Mouse (Mus musculus) urinary bladder, postnatal 36 days (tissue): ENCODE measurements around the gene Snrnp70.
A peak's percentile ranks its signal among the peaks of the same experiment; 100 is the strongest.
"Not testable (repeated sequence)": the region's sequence is repeated elsewhere in the genome, so short reads cannot be mapped to it uniquely, and the experiment has no call there.

Source experiments
- DNase-seq, 2 experiments: peaks; one replicate each; pipeline ENCODE4 v3.0.0; 2022; ENCODE audit warnings: low spot score in 2 of 2, mixed read lengths in 1 of 2

Gene Snrnp70

GRCm38 (mm10) chr7:45368178-45368577 lies 27.4 kb downstream of the Snrnp70 start:
- no peak for DNase-seq

- DNase-seq = peak; percentile 96 to 98
Measured at GRCm38 (mm10) chr7:45367020-45367880, 28.3 kb downstream of the Snrnp70 start.

- DNase-seq = no peak
Measured at GRCm38 (mm10) chr7:45366652-45367019, 28.9 kb downstream of the Snrnp70 start, which contains the start of gene Ppfia3. TSS of gene Ppfia3 (minus strand) at chr7:45367019.

- DNase-seq = peak; percentile 20 to 50
Measured at GRCm38 (mm10) chr7:45365742-45366651, 29.5 kb downstream of the Snrnp70 start.

GRCm38 (mm10) chr7:45363983-45364382 lies 31.6 kb downstream of the Snrnp70 start:
- DNase-seq = no peak

GRCm38 (mm10) chr7:45362801-45363200 lies 32.7 kb downstream of the Snrnp70 start:
- DNase-seq = peak; percentile 53 to 73

GRCm38 (mm10) chr7:45361243-45361804 lies 34.2 kb downstream of the Snrnp70 start:
- DNase-seq = peak; percentile 73 to 75

- DNase-seq = no peak
Measured at GRCm38 (mm10) chr7:45360404-45361125, 35.0 kb downstream of the Snrnp70 start.

GRCm38 (mm10) chr7:45359081-45359480 lies 36.5 kb downstream of the Snrnp70 start:
- DNase-seq = not testable (repeated sequence)

- no peak for DNase-seq
Measured at GRCm38 (mm10) chr7:45356087-45356486, 39.5 kb downstream of the Snrnp70 start.

- DNase-seq = no peak
Measured at GRCm38 (mm10) chr7:45355318-45356020, 40.1 kb downstream of the Snrnp70 start.

GRCm38 (mm10) chr7:45353041-45353440 lies 42.5 kb downstream of the Snrnp70 start:
- DNase-seq = no peak

GRCm38 (mm10) chr7:45346905-45347304 lies 48.6 kb downstream of the Snrnp70 start:
- DNase-seq = no peak

GRCm38 (mm10) chr7:45343543-45343942 lies 52.0 kb downstream of the Snrnp70 start:
- no peak for DNase-seq

- no peak for DNase-seq
Measured at GRCm38 (mm10) chr7:45342081-45342480, 53.5 kb downstream of the Snrnp70 start.

- DNase-seq = peak; percentile 68 to 75
Measured at GRCm38 (mm10) chr7:45341303-45341702, 54.2 kb downstream of the Snrnp70 start.

- peak in 1 of 2 experiments; percentile 18 for DNase-seq
Measured at GRCm38 (mm10) chr7:45340669-45341068, 54.9 kb downstream of the Snrnp70 start.

- DNase-seq = no peak
Measured at GRCm38 (mm10) chr7:45340066-45340442, 55.5 kb downstream of the Snrnp70 start.

- DNase-seq = peak; percentile 65
Measured at GRCm38 (mm10) chr7:45339410-45340065, 56.0 kb downstream of the Snrnp70 start.
